Mouse (Mus musculus): ENCODE results near the gene Ube2h.
"Not testable (repeated sequence)": the region's sequence is repeated elsewhere in the genome, so short reads cannot be mapped to it uniquely, and the experiment has no call there.

DNA sequence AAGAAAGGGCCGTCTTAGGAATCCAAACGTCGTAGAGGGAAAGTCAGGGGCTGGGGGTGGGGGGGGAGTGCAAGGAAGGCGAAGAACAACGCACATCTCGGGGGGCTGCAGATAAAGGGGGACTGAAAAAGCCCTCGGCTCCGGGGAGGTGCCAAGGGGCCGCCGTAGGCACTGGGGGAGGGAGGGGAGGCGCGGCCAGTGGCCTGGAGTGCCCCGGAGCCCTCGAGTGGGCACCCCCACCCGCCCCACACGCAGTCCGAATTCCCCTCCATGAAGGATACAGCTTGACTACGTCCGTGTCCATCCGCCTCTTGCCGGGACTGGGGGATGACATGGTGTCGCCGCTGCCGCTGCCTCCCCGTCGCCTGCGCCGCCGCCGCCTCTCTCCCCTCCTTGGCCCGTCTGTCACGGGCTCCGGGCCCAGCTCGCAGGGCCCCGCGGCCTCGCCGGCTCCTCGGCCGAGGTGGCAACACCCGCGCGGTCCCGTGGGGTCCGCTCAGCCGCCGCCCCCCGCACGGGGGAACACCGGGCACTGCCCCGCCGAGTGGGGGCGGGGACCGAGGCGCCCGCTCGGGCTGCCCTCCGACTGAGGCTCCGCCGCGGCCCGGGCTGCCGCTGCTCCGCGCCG lies 454 bp downstream of the Ube2h start:
- TF ChIP-seq POLR2A (IDR thresholded peaks at IDR 0.05; ENCODE audit: borderline replicate concordance, control insufficient read depth, low read depth, low read length); CTCF (IDR thresholded peaks at IDR 0.05; ENCODE audit: control insufficient read depth, insufficient read depth, low read length): not testable (repeated sequence)
